Mouse (Mus musculus): ENCODE results near the gene Kcnip3.

DNA sequence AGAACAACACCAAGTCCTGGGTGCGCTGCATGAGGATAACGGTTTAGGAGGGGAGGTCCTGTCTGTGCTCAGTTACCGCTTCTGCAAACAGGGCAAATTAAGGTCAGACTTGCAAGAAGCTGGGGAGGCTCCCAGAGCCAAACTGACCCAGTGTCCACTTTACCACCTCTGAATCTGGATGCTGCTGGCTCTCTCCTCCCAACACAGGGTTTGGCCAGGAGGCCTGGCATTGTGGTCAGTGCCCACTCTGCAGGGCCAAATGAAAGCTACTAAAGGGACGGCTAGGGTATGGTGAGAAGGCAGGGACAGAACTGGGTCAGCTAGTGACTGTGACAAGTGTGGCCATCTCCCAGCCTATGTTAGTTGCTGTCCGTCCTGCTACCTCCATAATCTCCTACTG, 2.6 kb downstream of the Kcnip3 start:
- no peak for TF ChIP-seq CTCF (conservative IDR thresholded peaks at IDR 0.05; ENCODE audit: insufficient read depth, insufficient read length, low read depth, low read length)
- TF ChIP-seq POLR2A (IDR thresholded peaks at IDR 0.05; ENCODE audit: low read depth, low read length), result no peak
